Mouse (Mus musculus): ENCODE data around the gene Men1.

Men1 gene

GRCm38 (mm10) chr19:6363091-6363410 lies 28.3 kb downstream of the Men1 start:
- CTCF ChIA-PET, result no interaction called here

- CTCF ChIA-PET, result no interaction called here
Observed at GRCm38 (mm10) chr19:6363411-6364240, 28.8 kb downstream of the Men1 start, which contains the start of gene Sf1. Sf1 (plus strand) TSS chr19:6363690.

- CTCF ChIA-PET, result no interaction called here
Observed at GRCm38 (mm10) chr19:6364317-6364725, 29.5 kb downstream of the Men1 start.

GRCm38 (mm10) chr19:6364842-6365241 lies 30.1 kb downstream of the Men1 start:
- CTCF ChIA-PET, result no interaction called here

- CTCF ChIA-PET, result interaction anchor here (0.5 kb wide), 1 partner anchor 19 kb away, joined by 3 read pairs; no protein-coding TSS in a partner anchor
Observed at GRCm38 (mm10) chr19:6370175-6370574, 35.4 kb downstream of the Men1 start.

GRCm38 (mm10) chr19:6372433-6372832 lies 37.7 kb downstream of the Men1 start:
- CTCF ChIA-PET, result no interaction called here

GRCm38 (mm10) chr19:6373539-6374400 lies 39.0 kb downstream of the Men1 start:
- CTCF ChIA-PET, result interaction anchor here (0.6 to 0.9 kb wide), 3 partner anchors 10 to 21 kb away, joined by 3 read pairs; no protein-coding TSS in a partner anchor

GRCm38 (mm10) chr19:6374571-6374970 lies 39.8 kb downstream of the Men1 start:
- CTCF ChIA-PET, result no interaction called here

- CTCF ChIA-PET, result no interaction called here
Observed at GRCm38 (mm10) chr19:6375423-6376254, 40.9 kb downstream of the Men1 start.

GRCm38 (mm10) chr19:6376255-6376564 lies 41.4 kb downstream of the Men1 start:
- CTCF ChIA-PET, result no interaction called here

- CTCF ChIA-PET, result no interaction called here
Observed at GRCm38 (mm10) chr19:6376643-6377042, 41.9 kb downstream of the Men1 start.

GRCm38 (mm10) chr19:6377327-6378040 lies 42.7 kb downstream of the Men1 start:
- CTCF ChIA-PET, result no interaction called here

- CTCF ChIA-PET, result no interaction called here
Observed at GRCm38 (mm10) chr19:6380411-6381166, 45.8 kb downstream of the Men1 start.

- CTCF ChIA-PET, result no interaction called here
Observed at GRCm38 (mm10) chr19:6381238-6381637, 46.5 kb downstream of the Men1 start.

- CTCF ChIA-PET, result no interaction called here
Observed at GRCm38 (mm10) chr19:6382323-6382924, 47.6 kb downstream of the Men1 start.

- CTCF ChIA-PET, result interaction anchor here (0.6 to 0.8 kb wide), 2 partner anchors 10 to 632 kb away, joined by 3 read pairs; no protein-coding TSS in a partner anchor
Observed at GRCm38 (mm10) chr19:6383470-6383869, 48.7 kb downstream of the Men1 start.

- CTCF ChIA-PET, result interaction anchor here (0.8 kb wide), 1 partner anchor 11 kb away, joined by 3 read pairs; no protein-coding TSS in a partner anchor
Observed at GRCm38 (mm10) chr19:6384128-6384527, 49.3 kb downstream of the Men1 start, which contains the start of gene Pygm. Pygm (plus strand) TSS chr19:6384399.

- CTCF ChIA-PET, result no interaction called here
Observed at GRCm38 (mm10) chr19:6384954-6385353, 50.2 kb downstream of the Men1 start.

GRCm38 (mm10) chr19:6385419-6385818 lies 50.6 kb downstream of the Men1 start:
- CTCF ChIA-PET, result no interaction called here

- CTCF ChIA-PET, result interaction anchor here (0.6 kb wide), 1 partner anchor 130 kb away, joined by 3 read pairs; no protein-coding TSS in a partner anchor
Observed at GRCm38 (mm10) chr19:6385821-6386220, 51.0 kb downstream of the Men1 start.

Data from spleen, embryonic (tissue).